Mouse (Mus musculus): ENCODE results near the gene Atxn7l1. TPM values are rescaled to one million over a fixed set of nuclear protein-coding genes. Genes with fewer than 3 reads are reported as not detected.

The Atxn7l1 gene
- polyA plus RNA-seq, 1 experiment from 2014 or later = 18.6 TPM

DNA sequence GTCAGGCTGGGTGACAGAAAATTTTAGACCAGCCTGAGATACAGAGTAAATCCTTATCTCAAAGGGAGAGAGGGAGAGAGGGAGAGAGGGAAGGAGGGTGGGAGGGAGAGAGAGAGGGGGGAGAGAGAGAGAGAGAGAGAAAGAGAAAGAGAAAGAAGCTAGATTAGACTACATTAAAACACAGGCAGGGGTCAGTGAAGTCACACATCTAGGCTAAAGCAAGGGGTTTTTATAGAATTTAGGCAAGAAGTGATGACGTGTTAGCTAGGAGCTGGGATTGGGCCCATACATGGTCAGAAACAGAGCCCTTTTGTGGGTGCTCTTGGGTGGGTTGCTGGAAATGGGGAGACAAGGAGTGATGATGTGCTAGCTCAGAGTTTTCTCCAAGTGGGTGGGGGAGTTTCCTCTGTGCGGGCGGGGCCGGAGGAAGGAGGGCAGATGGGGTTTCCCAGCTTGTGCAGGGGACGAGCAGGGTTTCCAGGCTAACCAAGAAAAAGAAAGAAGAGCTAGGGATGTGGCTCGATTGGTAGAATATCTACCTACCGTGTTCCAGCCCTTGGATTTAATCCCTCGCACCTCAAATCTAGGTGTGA, 136.9 kb downstream of the Atxn7l1 start:
- Histone ChIP-seq H3K36me3 (no peaks in the 10 kb centered on the region), H3K27ac (no peak overlapping the region), H3K4me3 (replicated peaks) (no peak overlapping the region), H3K9me3 (no peaks in the 10 kb centered on the region), H3K9ac (replicated peaks) (no peak overlapping the region), H3K4me2 (replicated peaks) (no peak overlapping the region), H3K27me3 (no peaks in the 10 kb centered on the region), H3K4me1 (replicated peaks) (peaks cover 38% of the 10 kb centered on the region)
- ATAC-seq = no peak
- WGBS = 84% methylated on average over 8 of the region's 8 CpGs

GRCm38 (mm10) chr12:33285354-33285753, 137.9 kb downstream of the Atxn7l1 start:
- Histone ChIP-seq H3K36me3 (no peaks in the 10 kb centered on the region), H3K4me1 (replicated peaks) (peaks cover 40% of the 10 kb centered on the region), H3K9ac (replicated peaks) (no peak overlapping the region), H3K27me3 (no peaks in the 10 kb centered on the region), H3K9me3 (no peaks in the 10 kb centered on the region), H3K4me3 (replicated peaks) (no peak overlapping the region), H3K27ac (no peak overlapping the region; the same call in 1 of the 2 replicates), H3K4me2 (replicated peaks) (no peak overlapping the region)
- 20% methylated on average over 4 of the region's 4 CpGs for WGBS
- ATAC-seq = no peak

- ATAC-seq = peak; percentile 51
- no peak overlapping the region for H3K4me2 ChIP-seq (replicated peaks)
- H3K4me1 ChIP-seq (replicated peaks) = peaks cover 40% of the 10 kb centered on the region
- WGBS = 15% methylated on average over 9 of the region's 9 CpGs
- no peaks in the 10 kb centered on the region for H3K36me3 ChIP-seq
- H3K9me3 ChIP-seq = no peaks in the 10 kb centered on the region
- H3K27ac ChIP-seq = peak overlapping the region; percentile 36; the same call in 1 of the 2 replicates
- H3K4me3 ChIP-seq (replicated peaks) = no peak overlapping the region
- no peaks in the 10 kb centered on the region for H3K27me3 ChIP-seq
- H3K9ac ChIP-seq (replicated peaks) = no peak overlapping the region
These were observed 138.6 kb downstream of the Atxn7l1 start for GRCm38 (mm10) chr12:33285933-33286649.

DNA sequence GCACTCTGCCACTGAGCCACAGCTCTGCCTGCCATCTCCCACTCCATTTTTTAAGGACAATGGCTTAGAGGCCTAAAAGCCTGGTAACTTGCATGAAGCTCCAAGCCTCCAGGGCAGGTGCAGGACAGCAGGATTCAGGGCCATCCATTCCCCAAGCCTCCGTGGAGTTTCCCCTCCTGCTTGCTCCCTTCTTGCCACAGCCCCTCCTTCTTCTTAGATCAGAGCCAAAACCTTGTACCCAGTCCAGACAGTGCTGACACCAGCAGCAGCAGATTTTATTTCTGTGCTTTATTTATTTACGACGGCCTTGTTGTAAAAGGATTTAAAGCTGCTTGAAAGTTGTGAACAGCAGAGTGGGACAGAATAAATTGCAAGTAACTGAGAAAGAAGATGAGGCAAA, 140.2 kb downstream of the Atxn7l1 start:
- H3K4me1 ChIP-seq (replicated peaks) = peaks cover 40% of the 10 kb centered on the region
- H3K4me3 ChIP-seq (replicated peaks) = no peak overlapping the region
- 68% methylated on average over 3 of the region's 3 CpGs for WGBS
- H3K27ac ChIP-seq = no peak overlapping the region
- H3K9me3 ChIP-seq = no peaks in the 10 kb centered on the region
- no peaks in the 10 kb centered on the region for H3K27me3 ChIP-seq
- ATAC-seq = no peak
- no peak overlapping the region for H3K9ac ChIP-seq (replicated peaks)
- no peaks in the 10 kb centered on the region for H3K36me3 ChIP-seq
- H3K4me2 ChIP-seq (replicated peaks) = no peak overlapping the region

- 81% methylated on average over 2 of the region's 2 CpGs for WGBS
- no peaks in the 10 kb centered on the region for H3K27me3 ChIP-seq
- H3K4me2 ChIP-seq (replicated peaks) = no peak overlapping the region
- peaks cover 40% of the 10 kb centered on the region for H3K4me1 ChIP-seq (replicated peaks)
- ATAC-seq = no peak
- H3K9ac ChIP-seq (replicated peaks) = no peak overlapping the region
- no peak overlapping the region for H3K4me3 ChIP-seq (replicated peaks)
- H3K27ac ChIP-seq = no peak overlapping the region
- no peaks in the 10 kb centered on the region for H3K36me3 ChIP-seq
- no peaks in the 10 kb centered on the region for H3K9me3 ChIP-seq
These were observed 141.3 kb downstream of the Atxn7l1 start for GRCm38 (mm10) chr12:33288746-33289145.

DNA sequence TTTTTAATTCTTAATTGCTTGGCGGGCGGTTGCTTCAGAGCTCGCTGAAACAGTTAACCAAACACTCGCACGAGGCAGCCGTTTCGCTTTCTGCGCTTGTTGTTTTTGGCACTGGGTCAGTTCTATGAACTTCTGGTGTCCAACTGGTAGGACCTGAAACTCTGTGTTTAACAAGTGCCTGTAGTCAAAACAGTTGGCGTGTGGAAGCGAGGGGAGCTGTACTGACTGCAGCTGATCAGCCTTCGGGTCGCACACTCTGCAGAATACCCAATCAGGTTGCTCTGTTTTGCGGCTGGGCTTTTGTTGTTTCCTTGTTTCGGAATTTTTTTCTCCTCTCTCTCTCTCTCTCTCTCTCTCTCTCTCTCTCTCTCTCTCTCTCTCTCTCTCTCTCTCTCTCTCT, 154.6 kb downstream of the Atxn7l1 start:
- ATAC-seq = peak; percentile 83
- 0 out of 2 replicates have a peak, but pooled peaks cover 6% of the 10 kb centered on the region for H3K27me3 ChIP-seq
- H3K9ac ChIP-seq (replicated peaks) = no peak overlapping the region; the same call in 1 of the 2 replicates
- H3K36me3 ChIP-seq = no peaks in the 10 kb centered on the region
- H3K27ac ChIP-seq = no peak overlapping the region
- peak overlapping the region; percentile 75 for H3K4me2 ChIP-seq (replicated peaks)
- H3K4me3 ChIP-seq (replicated peaks) = peak overlapping the region; percentile 39
- no peaks in the 10 kb centered on the region for H3K9me3 ChIP-seq
- H3K4me1 ChIP-seq (replicated peaks) = peaks cover 25% of the 10 kb centered on the region
- WGBS = under 1% methylated on average over 14 of the region's 14 CpGs

DNA sequence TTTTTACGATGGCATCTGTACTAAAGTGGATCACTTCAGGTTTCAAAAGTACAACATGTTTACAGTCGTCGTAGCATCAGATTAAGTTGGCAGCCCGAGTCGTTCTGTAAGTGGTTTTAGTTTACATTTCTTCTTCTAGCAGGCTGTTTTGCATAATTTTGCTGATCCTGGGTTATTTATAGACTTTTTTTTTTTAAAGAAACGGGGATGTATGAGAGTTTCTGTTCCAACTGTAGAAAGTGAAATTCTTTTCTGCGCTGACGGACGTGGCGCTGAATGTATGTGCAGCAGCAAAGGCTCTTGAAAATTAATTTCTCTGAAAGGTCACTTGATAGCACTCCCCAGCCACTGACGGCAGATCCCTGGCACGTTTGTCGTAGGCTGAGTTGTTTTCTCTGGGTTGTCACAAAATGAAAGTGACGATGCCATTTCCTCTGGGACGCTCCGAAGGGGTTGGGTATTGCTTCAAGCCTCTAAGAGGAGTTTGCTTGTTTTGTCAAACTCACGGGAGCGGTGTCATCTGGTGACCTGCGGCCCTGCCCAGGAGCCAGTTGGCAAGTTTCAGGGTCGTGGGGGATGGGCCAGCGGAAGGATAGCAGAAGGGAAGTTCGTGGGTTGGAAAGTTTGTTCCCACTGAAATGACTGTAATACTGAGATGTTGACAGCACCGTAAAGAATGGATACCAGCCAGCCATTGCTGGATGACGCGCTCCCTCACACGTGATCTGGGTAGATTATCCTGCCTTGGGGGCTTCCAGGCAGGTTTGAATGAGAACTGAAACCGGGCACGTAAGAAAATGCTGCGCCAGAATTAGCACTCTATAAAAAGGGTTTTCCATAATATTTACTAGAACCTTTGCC, 155.3 kb downstream of the Atxn7l1 start:
- under 1% methylated on average over 29 of the region's 29 CpGs for WGBS
- Histone ChIP-seq H3K4me1 (replicated peaks) (peaks cover 25% of the 10 kb centered on the region), H3K27me3 (0 out of 2 replicates have a peak, but pooled peaks cover 6% of the 10 kb centered on the region), H3K4me3 (replicated peaks) (peak overlapping the region; percentile 39), H3K27ac (no peak overlapping the region), H3K36me3 (no peaks in the 10 kb centered on the region), H3K4me2 (replicated peaks) (peak overlapping the region; percentile 75), H3K9ac (replicated peaks) (peak overlapping the region; percentile 19; the same call in 1 of the 2 replicates), H3K9me3 (no peaks in the 10 kb centered on the region)
- ATAC-seq = peak; percentile 82

DNA sequence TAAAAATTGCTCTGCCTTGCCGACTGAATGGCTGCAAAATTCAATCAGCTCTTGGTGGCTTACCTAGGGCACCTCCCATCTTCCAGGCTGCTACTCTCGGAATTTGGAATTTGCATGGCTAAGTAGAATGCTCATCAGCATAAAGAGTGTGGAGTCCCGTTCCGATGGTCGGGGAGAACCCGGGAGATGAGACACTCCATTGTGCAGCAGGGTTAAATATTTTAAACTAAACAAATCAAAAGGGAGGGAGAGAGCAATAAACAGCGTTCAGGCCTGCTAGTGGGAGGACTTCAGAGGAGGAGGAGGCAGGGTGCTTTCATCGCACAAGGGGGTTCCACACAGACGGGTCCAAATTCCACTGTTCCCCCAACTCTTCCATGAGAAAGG, 155.9 kb downstream of the Atxn7l1 start:
- Histone ChIP-seq H3K36me3 (no peaks in the 10 kb centered on the region), H3K9ac (replicated peaks) (peak overlapping the region; percentile 19; the same call in 1 of the 2 replicates), H3K4me3 (replicated peaks) (peak overlapping the region; percentile 39), H3K4me1 (replicated peaks) (peaks cover 25% of the 10 kb centered on the region), H3K9me3 (no peaks in the 10 kb centered on the region), H3K4me2 (replicated peaks) (peak overlapping the region; percentile 75), H3K27ac (no peak overlapping the region), H3K27me3 (0 out of 2 replicates have a peak, but pooled peaks cover 6% of the 10 kb centered on the region)
- WGBS = 2% methylated on average over 9 of the region's 9 CpGs
- peak; percentile 76 for ATAC-seq

GRCm38 (mm10) chr12:33305106-33305505, 157.6 kb downstream of the Atxn7l1 start:
- no peak overlapping the region for H3K4me3 ChIP-seq (replicated peaks)
- WGBS = 95% methylated on average over 9 of the region's 9 CpGs
- no peaks in the 10 kb centered on the region for H3K9me3 ChIP-seq
- no peak for ATAC-seq
- no peaks in the 10 kb centered on the region for H3K36me3 ChIP-seq
- no peak overlapping the region for H3K4me2 ChIP-seq (replicated peaks)
- no peak overlapping the region for H3K9ac ChIP-seq (replicated peaks)
- peaks cover 25% of the 10 kb centered on the region for H3K4me1 ChIP-seq (replicated peaks)
- H3K27me3 ChIP-seq = 0 out of 2 replicates have a peak, but pooled peaks cover 6% of the 10 kb centered on the region
- no peak overlapping the region for H3K27ac ChIP-seq

DNA sequence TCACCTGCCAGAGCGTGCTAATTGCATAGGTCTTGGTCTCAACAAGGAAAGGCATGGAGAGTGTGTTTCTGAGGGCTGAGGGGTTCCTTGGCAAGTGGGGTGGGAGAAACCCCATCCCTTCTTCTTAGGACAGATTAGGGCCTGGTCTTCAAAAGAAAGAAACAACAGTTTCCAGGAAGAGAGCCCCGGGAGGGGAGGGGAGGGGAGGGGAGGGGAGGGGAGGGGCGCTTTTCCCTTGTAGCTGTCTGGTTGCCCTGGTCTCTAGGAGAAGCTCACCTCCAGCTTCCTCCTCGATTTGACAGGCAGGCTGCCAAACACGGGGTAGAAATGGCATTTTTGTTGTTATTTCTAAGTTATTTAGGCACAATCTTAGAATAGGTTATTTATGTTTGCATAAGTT, 159.0 kb downstream of the Atxn7l1 start:
- Histone ChIP-seq H3K9me3 (no peaks in the 10 kb centered on the region), H3K27ac (no peak overlapping the region), H3K4me3 (replicated peaks) (no peak overlapping the region), H3K27me3 (no peaks in the 10 kb centered on the region), H3K36me3 (no peaks in the 10 kb centered on the region), H3K4me1 (replicated peaks) (peaks cover 24% of the 10 kb centered on the region), H3K4me2 (replicated peaks) (no peak overlapping the region), H3K9ac (replicated peaks) (no peak overlapping the region)
- ATAC-seq = no peak
- WGBS = 69% methylated on average over 4 of the region's 5 CpGs

- WGBS = 92% methylated on average over 7 of the region's 7 CpGs
- H3K9me3 ChIP-seq = no peaks in the 10 kb centered on the region
- no peak overlapping the region for H3K27ac ChIP-seq
- H3K27me3 ChIP-seq = no peaks in the 10 kb centered on the region
- no peaks in the 10 kb centered on the region for H3K36me3 ChIP-seq
- H3K9ac ChIP-seq (replicated peaks) = no peak overlapping the region
- no peak for ATAC-seq
- peaks cover 9% of the 10 kb centered on the region for H3K4me1 ChIP-seq (replicated peaks)
- no peak overlapping the region for H3K4me2 ChIP-seq (replicated peaks)
- H3K4me3 ChIP-seq (replicated peaks) = no peak overlapping the region
These were observed 161.2 kb downstream of the Atxn7l1 start for GRCm38 (mm10) chr12:33308668-33309067.
